Comparison of ENCODE assay signal across 19 mouse cellular contexts in the genomic region with DNA sequence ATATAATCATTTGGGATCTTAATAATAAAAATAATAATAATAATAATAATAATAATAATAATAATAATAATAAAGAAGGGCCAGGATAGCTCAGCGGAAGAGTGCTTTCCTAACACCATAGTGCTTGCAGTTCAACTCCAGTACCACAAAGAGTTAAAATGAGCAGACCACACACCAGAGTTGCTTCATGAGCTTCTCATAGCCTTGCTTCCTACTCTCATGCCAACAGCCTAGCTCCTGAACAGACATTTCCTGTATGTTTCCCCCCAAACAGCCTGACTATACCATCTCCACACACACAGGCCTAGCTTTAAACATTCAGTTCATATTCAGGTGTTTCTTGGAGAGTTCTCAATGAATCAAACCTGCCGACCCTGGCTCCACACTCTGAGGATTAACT.
"Had no signal": no experiment of that assay in that cellular context is flagged by ENCODE, and none has a peak within 500 bp of the region (broad histone marks: within the 10 kb centered on the region; RNA-seq: fewer than 3 reads in every experiment).

No protein-coding gene starts in this region.

- DNase-seq: liver, postnatal 0 days; lung, adult 2 months; lung, postnatal 14 days; lung, postnatal 36 days; right cerebral cortex, postnatal 14 days; thymus, adult 2 months; thymus, postnatal 25 days; thymus, postnatal 4 days had no signal

- H3K4me2 ChIP-seq: liver, embryonic 15.5 days; lung, embryonic 15.5 days; midbrain, embryonic 11.5 days; midbrain, embryonic 13.5 days; midbrain, embryonic 15.5 days; neural tube, embryonic 12.5 days; stomach, embryonic 15.5 days had no signal

- H3K27ac ChIP-seq: liver, embryonic 15.5 days; lung, embryonic 15.5 days; macrophage; midbrain, embryonic 13.5 days; midbrain, embryonic 15.5 days; neural tube, embryonic 12.5 days; stomach, embryonic 15.5 days; stomach, postnatal 0 days had no signal

- H3K9ac ChIP-seq: liver, embryonic 15.5 days; liver, postnatal 0 days; lung, embryonic 15.5 days; midbrain, embryonic 13.5 days; midbrain, embryonic 15.5 days; neural tube, embryonic 12.5 days; stomach, embryonic 15.5 days had no signal

- H3K36me3 ChIP-seq: liver, embryonic 15.5 days; lung, embryonic 15.5 days; midbrain, embryonic 13.5 days; midbrain, embryonic 15.5 days; neural tube, embryonic 12.5 days; stomach, embryonic 15.5 days had no signal

- ATAC-seq: liver, postnatal 0 days; lung, postnatal 0 days; midbrain, embryonic 13.5 days; midbrain, embryonic 15.5 days had no signal

- H3K4me1 ChIP-seq: liver, embryonic 15.5 days; lung, embryonic 15.5 days; megakaryocyte, embryonic 14.5 days; midbrain, embryonic 13.5 days; midbrain, embryonic 15.5 days; neural tube, embryonic 12.5 days; stomach, embryonic 15.5 days had no signal

- H3K27me3 ChIP-seq: liver, embryonic 15.5 days; lung, embryonic 15.5 days; megakaryocyte, embryonic 14.5 days; midbrain, embryonic 13.5 days; midbrain, embryonic 15.5 days; neural tube, embryonic 12.5 days; stomach, embryonic 15.5 days had no signal

- H3K4me3 ChIP-seq: liver, embryonic 15.5 days; lung, embryonic 15.5 days; megakaryocyte, embryonic 14.5 days; midbrain, embryonic 13.5 days; midbrain, embryonic 15.5 days; neural tube, embryonic 12.5 days; stomach, embryonic 15.5 days had no signal

- H3K9me3 ChIP-seq: liver, embryonic 15.5 days; lung, embryonic 15.5 days; megakaryocyte, embryonic 14.5 days; midbrain, embryonic 13.5 days; midbrain, embryonic 15.5 days; neural tube, embryonic 12.5 days; stomach, embryonic 15.5 days had no signal
